Mouse (Mus musculus) CD4-positive, CD25-positive, alpha-beta regulatory T cell, adult 4 months (primary cell): ENCODE results near the gene Zfp219. TPM values are rescaled to one million over a fixed set of nuclear protein-coding genes. Genes with fewer than 3 reads are reported as not detected.
A peak's percentile ranks its signal among the peaks of the same experiment; 100 is the strongest.
"Not testable (repeated sequence)": the region's sequence is repeated elsewhere in the genome, so short reads cannot be mapped to it uniquely, and the experiment has no call there.

Experiments used
- ATAC-seq: one replicate; pipeline ENCODE4 v1.8.0; 2017
- polyA plus RNA-seq, 2 experiments: library from polyadenylated mRNA; unstranded; fragments of 100-300 nt; shearing (Covaris generic); gene quantifications; one replicate each; pipeline ENCODE4 v1.2.1; 2017

Zfp219 gene
- 1 to 10 TPM; 1.6 to 2.3 TPM for polyA plus RNA-seq

- peak; percentile 9 for ATAC-seq
Observed at GRCm38 (mm10) chr14:52020486-52021137, at the start of gene Zfp219. Zfp219 (minus strand) TSS chr14:52020733.

DNA sequence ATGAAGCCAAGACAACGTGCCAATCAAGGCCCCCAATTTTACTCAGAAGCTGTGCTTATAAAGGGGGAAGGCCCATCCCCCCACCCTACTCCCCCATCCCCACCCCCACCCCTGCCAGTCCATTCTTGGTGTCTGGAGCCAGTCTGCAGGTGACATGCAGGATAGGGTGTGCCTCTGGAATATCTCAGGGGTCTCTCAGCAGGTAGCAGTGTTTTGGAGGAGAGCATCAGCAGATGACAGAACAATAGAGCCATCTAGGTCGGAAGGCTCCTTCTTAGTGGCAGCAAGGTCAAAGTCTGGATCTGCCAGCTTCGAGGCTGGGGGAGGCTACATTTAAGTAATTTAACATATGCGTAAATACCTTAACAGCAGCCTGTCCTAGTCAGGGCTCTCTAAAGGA lies 45.6 kb upstream of the Zfp219 start:
- no peak for ATAC-seq

DNA sequence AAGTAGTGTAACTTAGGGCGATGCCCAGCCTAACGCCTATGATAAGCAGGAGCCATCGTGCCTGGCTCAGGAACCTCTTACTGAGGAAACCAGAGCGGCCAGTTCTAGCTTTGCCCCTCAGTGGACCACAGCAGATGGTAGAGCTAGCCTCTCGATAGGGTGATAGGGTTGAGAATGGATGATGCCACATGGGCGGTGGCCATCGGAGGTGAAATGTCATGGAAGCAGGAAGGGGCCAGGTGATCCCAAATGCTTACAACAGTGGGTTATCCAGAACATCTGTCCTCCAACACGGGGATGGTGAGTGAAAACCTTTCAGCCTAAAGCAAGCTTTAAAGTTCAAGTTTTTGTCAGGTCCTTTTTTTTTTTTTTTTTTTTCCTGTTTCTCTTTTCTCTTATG lies 41.3 kb upstream of the Zfp219 start:
- no peak for ATAC-seq

DNA sequence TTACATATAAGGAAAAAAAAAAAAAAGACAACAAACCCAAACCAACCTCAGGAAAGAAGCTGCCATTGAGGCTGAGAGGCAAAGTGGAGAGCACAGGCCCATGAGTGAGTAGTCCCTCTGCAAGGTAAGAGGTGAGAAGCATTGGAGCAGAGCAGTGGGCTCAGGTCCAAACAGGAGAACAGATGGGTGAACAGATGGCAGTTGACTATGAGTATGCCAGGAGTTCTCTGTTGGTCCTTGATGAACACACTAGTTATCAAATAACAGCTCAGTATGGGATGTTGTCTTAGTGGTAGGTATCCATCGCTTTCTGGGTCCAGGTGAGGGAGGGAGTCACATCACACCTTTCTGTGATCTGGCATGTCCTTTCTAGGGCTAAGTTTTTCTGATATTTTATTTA lies 40.3 kb upstream of the Zfp219 start:
- ATAC-seq = no peak

DNA sequence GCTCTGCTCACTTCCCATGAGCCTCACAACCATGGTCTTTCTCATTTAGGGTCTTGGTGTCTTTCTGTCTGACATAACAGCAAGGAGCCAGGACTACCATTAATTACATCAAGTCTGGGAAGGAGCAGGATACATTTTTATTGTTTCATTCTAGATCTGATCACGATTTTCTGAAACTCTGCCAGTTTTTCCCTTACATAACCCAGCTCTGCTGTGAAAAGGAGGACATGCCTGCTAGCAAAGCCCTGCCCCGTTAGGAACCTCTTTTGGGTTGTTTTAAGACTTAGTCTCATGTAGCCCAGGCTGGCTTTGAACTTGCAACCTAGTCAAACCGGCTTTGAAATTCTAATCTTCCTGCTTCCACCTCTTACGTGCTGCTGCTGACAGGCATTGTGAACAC lies 39.4 kb upstream of the Zfp219 start:
- ATAC-seq = no peak

DNA sequence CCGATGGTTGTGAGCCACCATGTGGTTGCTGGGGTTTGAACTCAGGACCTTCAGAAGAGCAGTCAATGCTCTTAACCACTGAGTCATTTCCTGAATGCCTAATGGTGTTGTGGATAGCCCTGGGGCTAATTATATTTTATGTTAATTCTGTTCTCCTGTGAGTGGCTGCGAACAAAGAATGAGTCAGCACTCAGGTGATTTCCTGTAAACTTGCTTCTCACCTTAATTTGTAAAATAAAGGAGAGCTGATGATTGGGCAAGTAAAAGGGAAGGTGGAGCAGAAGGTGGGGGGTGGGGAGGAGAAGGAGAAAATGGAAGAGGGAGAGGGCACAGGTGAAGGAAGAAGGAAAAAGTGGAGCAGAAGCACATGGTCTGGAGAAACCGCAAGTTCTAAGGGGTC lies 32.2 kb upstream of the Zfp219 start:
- ATAC-seq = not testable (repeated sequence)

- ATAC-seq = no peak
Observed at GRCm38 (mm10) chr14:52045966-52046565, 25.5 kb upstream of the Zfp219 start.

DNA sequence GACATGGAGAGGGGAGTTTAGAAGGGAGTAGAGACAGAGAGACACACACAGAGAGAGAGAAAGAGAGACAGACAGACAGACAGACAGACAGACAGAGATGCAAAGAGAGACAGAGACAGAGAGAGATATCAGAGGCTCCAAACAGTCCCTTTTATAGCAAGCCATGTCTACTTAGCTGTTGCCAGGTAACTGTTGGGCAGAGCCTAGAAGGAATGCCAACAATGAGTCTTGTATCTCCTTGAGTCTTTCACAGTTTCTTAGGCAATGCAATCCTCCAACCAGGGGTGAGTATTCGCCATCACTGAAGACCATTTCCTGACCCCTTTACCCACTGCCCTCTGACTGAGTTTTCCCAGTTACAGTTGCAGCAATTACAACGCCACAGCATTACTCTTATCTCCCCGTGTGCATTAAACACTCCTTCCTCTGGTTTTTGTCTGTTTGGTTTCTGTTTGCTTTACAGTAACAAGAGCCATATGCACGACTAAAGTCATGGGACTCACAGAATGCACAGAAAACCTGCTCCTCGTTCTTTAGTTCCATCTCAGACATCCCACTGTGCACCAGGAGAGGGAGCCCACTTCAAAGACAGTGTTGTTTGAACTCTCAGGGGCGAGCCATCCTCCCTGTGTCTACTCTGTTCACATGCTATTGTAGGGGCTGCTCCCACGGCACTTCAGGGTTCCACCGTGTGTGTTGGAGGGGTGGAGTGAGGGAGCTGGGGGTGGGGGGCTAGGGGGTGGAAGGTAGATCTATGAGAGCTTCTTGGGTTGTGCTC lies 24.6 kb upstream of the Zfp219 start:
- no peak for ATAC-seq

GRCm38 (mm10) chr14:52043446-52043845 lies 22.9 kb upstream of the Zfp219 start:
- no peak for ATAC-seq

DNA sequence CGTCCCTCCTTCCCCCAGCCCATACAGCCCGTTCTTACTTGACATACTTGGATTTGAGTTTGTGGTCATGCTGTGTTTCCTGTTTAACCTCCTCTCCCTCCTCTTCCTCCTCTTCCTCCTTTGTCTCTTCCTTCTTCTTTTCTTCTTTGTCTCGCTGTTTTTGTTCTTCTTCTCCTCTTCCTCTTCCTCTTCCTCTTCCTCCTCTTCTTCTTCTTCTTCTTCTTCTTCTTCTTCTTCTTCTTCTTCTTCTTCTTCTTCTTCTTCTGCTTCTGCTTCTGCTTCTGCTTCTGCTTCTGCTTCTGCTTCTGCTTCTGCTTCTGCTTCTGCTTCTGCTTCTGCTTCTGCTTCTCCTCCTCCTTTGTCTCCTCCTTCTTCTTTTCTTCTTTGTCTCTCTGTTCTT lies 21.8 kb upstream of the Zfp219 start, which contains the start of gene Olfr221:
Olfr221 (minus strand) TSS at position 101 of the 400 bp plus-strand sequence.
- ATAC-seq = not testable (repeated sequence)

GRCm38 (mm10) chr14:52039332-52039731 lies 18.8 kb upstream of the Zfp219 start:
- no peak for ATAC-seq

DNA sequence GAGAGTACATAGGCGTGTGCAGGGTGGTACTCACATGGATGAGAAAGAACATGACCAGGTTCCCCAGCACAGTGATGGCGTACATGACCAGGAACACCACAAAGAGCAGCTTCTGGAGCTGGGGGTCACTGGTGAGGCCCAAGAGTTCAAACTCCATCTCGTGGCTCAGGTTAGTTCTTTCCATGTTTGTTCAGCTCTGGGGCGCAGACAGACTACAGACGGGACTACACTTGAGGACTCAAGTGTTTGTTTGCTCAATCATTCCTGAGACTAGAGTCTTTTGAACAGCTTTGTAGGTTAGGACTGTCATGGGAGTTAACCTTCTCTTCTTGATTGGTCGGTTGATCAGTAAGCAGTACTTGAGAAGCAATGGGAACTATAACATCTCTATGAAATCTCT lies 15.4 kb upstream of the Zfp219 start:
- no peak for ATAC-seq

GRCm38 (mm10) chr14:52026342-52026741 lies 5.8 kb upstream of the Zfp219 start:
- ATAC-seq = no peak

DNA sequence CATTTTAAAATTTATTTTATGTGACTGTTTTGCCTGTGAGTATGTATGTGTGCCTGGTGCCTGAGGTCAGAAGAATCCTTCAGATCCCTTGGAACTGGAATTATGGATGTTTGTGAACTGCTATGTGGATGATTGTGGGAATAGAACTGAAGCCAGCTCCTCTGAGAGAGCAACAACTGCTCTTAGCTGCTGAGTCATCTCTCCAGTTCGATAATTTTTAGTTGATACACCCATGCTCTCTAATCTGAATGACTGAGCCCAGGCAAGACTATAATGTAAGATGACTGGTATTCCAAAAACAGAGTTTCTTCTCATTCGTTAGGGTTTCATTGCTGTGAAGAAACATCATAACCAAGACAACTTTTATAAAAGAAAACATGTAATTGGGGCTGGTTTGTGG lies 3.6 kb upstream of the Zfp219 start:
- no peak for ATAC-seq

- peak; percentile 59 for ATAC-seq
Observed at GRCm38 (mm10) chr14:52022709-52023459, 2.4 kb upstream of the Zfp219 start.

DNA sequence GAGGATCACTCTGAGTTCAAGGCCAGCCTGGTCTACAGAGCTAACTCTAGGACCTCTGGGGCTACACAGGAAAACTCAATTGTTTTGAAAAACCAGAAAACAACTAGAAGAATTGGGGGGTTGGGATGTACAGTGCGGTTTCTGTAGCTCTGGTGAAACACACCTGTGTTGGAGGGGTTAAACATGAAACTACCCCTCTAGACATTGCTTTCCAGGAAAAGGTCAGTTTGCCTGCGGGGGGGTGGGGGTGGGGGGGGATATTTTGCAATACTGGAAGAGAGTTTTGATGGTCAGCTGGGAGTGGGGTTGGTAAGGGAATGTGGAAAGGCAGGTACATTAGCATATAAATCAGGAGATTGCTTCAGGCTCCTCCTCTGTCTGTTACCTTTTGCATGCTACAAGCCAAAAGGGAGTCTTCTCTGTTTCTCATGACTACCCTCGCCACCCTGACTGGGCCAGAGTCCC lies 1.7 kb upstream of the Zfp219 start:
- no peak for ATAC-seq

- no peak for ATAC-seq
Observed at GRCm38 (mm10) chr14:52021568-52022212, 1.2 kb upstream of the Zfp219 start.

GRCm38 (mm10) chr14:52021138-52021529 lies 601 bp upstream of the Zfp219 start:
- ATAC-seq = no peak

GRCm38 (mm10) chr14:52019590-52020340 lies 768 bp downstream of the Zfp219 start:
- peak; percentile 76 for ATAC-seq

GRCm38 (mm10) chr14:52019051-52019589 lies 1.4 kb downstream of the Zfp219 start:
- peak; percentile 25 for ATAC-seq
